Mouse (Mus musculus) brain, embryonic 18.5 days (tissue): ENCODE measurements around the gene Mad1l1.
A peak's percentile ranks its signal among the peaks of the same experiment; 100 is the strongest.

Source experiments
- DNase-seq: peaks from one replicate; pipeline ENCODE4 v3.0.0-alpha.2; 2012; ENCODE audit warnings: low read depth, low spot score

The Mad1l1 gene

DNA sequence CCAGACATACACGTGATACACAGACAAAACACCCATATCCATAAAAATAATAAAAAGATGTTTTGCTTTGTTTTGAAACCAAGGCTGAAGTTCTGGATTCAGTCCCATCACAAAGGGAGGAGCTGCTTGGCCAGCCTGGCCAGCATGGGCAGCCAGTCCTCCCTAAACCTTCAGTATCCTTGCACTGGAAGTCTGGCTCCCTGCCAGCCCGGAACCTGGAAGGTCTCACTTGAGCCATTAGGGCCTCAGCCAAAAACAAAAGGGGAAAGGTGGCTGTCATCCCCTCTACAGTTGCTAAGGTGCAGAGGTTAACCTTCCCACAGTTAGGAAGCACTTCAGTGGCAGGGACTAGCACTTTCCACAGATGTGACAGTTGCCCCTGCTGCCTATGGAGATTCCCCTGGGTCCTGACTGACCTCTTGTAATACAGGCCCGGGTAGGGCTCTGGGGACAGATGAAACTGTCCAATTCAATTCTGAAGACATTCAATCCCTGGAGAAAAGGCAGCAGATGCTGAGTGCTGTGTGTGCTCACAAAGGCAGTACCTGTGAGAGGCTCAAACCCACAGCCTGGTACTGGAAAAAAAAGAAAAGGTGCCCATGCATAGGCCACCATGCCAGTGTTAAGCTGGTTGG lies 100.2 kb downstream of the Mad1l1 start:
- DNase-seq: no peak

DNA sequence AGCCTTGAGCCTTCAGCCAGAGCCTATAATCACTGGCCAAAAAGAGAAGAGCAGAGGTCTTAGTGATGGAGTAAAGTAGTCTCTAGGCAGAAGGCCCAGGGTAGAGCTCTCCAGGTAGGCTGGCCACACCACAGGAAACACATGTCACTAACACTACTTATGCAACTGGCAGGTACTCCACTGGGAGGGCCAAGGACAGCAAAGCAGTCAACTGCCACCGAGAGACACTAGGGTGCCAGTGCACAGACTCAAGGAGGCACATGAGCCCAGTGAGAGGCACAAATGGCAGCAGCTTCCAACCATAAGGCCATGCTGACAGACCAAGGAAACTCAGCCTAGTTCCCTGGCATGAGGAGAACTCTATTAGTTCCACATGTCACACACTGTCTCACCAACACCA lies 102.1 kb downstream of the Mad1l1 start:
- DNase-seq: no peak

DNA sequence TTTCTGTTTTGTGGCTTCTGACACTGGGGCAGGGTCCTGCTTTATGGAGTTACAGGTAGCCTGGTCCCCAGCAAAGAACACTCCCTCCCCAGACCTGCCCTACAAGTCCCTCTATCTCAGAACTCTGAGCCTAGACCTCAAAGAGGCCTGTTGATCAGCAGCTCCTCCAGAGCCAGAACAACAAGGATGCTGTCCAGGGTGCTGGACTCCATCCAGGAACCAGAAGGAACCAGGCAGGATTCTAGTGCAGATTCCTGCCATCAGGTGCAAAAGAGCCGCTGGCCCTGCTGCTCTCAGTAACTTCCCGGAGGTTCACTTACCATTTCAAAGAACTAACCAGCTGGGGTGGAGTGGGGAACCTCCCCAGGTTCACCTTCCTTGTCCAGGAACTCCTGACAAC lies 103.5 kb downstream of the Mad1l1 start:
- DNase-seq: no peak

GRCm38 (mm10) chr5:140217083-140217482 lies 104.3 kb downstream of the Mad1l1 start:
- no peak for DNase-seq

DNA sequence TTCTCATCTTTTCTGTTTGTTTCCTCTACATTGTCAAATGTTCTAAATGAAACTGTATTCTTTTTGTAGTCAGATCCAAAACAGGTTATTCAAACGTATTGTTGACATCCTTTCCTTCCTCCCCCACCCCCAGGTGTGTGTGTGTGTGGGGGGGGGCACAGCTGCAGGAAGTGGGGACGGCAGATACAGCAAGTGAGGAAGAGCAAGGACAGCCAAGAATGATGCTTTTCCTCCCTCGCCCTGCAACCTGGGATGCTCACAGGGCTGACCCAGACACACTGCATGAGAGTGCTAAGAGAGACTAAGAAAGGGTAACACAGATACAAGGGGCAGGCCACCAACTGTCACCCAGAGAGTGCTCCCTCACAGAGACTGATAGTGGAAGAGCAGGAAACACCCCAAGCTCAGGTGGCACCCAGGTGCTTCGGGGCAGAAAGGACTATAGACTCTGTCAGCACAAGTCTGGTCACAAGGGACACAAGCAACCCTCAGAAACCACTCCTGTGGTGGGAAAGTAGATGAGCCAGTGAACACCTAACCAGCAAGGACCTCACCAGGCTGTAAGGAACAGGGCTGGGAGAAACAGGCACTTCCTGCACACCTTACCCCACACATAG lies 105.8 kb downstream of the Mad1l1 start:
- no peak for DNase-seq

DNA sequence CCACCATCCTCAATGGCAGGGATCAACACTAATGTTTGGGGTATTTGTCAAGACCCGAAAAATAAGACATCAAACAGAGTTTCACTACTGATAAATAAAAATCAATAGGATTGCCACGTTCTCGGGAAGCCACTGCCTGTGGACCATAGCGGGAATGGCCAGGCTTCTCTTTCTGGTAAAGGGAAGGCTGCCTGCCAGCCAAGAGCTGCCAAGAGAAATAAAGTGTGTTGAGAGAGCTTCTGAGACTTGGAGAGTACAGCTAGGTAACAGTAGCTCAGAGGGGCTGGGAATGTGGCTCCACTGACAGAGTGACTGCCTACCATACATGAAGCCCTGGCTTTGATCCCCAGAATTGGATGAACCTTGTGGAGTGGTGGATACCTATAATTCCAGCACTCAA lies 108.4 kb downstream of the Mad1l1 start:
- DNase-seq: no peak

DNA sequence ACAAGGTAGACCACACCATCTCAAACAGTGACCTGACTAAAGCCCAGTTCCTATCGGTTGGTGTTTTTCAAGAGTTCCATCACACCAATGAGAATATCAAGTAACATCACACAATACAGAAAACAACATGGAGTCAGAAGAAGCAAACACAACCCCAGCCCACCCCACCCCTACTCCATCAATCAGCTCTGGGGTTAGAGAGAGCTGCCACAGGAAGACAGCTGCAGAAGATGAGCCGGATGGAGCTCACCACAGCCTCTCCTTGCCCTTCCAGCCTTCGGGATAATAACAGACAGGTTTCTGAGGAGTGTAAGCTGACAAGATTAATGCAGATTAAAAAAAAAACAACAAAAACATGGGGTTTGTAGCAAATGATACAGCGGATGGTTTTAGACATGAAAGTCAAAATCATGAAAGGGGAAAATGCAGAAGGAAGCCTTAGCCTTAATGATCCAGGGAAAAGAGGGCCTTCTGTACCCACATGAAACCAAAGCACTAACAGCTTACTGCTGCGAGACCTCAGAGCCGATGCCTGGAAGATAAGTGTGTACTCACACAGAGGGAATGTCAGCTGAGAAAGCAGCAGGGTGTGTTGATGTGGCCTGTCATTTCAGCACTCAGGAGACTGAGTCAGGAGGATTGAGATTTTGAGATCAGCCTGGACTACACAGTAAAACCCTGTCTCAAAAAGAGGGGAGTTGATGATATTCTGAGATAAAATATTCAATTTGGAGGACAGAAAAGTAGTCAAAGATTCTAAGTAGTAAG lies 110.8 kb downstream of the Mad1l1 start:
- no peak for DNase-seq

DNA sequence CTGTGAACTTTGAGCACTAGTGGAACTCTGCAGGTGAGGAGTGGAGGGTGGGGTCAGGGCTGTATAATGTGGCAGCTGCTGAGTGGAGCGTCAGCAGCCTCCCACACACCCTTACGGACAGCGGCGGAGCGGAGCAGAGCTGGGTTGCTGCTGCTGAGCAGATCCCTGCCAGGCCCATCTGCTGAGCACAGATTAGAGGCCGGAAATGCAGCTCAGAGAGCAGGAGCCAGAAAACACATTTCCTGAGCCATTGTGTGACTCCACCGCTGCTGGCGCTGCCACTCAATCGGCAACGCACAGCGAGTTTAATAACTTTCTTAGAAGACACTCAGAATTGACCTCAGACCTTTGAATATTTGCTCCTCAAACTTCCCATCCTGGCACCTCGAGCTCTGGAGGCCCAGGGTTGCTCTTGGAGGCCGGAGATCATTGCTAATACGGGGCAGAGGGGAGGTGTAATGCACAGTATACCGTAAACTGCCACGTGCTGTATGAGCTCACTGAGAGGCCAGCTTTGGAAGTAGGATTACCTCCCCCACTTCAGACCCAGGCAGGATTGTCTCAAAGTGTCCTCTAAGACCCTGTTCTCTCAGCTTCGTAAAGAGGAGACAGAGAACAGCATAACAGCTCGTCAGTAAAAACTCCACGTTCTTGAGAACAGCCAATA lies 112.5 kb downstream of the Mad1l1 start:
- DNase-seq: no peak

- DNase-seq: no peak
These were observed 114.3 kb downstream of the Mad1l1 start for GRCm38 (mm10) chr5:140206726-140207703.

DNA sequence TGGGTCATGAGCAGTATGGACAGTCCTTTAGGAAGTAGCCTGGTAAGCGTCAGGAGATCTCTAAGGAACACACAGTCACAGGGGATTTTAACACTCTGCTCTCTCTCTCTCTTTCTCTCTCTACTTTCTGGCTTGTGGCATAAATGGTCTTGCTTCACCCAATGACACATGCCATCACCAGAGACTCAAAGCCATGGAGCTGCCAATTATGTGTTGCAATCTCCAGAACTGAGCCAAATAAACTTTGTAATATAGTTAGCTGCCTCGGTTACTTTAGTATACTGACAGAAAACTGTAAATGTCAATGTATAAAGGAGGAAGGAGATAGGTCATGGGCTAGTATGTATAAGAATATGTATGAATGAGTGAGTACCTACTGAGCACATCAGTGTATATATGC lies 115.4 kb downstream of the Mad1l1 start:
- no peak for DNase-seq

DNA sequence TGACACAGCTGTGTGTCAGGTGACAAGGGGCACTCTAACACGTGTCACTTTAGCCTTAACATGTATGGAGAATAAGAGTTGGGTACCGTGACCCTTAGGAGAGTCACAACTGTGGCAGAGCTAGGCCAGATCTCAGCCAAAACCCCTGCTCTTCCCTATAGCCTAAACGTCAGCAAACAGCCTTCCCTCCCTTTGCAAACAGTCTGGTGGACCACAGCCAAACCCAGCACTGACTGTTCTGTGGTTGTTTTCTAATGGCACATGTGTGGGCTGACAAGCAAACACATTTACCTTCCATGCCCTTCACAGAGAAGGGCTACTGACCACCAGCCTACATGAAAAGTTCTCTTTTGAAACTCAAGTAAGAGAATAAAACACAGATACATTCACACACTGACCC lies 116.9 kb downstream of the Mad1l1 start:
- no peak for DNase-seq

DNA sequence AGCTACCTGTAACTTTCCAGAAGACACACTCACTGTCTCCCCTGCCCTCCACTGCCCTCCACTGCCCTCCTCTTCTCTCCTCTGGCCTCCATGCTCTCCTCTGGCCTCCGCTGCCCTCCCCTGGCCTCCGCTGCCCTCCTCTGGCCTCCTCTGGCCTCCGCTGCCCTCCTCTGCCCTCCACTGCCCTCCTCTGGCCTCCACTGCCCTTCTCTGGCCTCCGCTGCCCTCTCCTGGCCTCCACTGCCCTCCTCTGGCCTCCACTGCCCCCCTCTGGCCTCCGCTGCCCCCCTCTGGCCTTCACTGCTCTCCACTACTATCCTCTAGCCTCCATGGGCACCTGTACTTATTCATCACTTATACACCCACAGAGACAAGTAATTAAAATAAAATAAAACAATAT lies 117.3 kb downstream of the Mad1l1 start:
- no peak for DNase-seq

- no peak for DNase-seq
These were observed 118.9 kb downstream of the Mad1l1 start for GRCm38 (mm10) chr5:140202451-140202850.

GRCm38 (mm10) chr5:140201566-140201965 lies 119.8 kb downstream of the Mad1l1 start:
- DNase-seq: no peak

- no peak for DNase-seq
These were observed 120.2 kb downstream of the Mad1l1 start for GRCm38 (mm10) chr5:140201109-140201508.

DNA sequence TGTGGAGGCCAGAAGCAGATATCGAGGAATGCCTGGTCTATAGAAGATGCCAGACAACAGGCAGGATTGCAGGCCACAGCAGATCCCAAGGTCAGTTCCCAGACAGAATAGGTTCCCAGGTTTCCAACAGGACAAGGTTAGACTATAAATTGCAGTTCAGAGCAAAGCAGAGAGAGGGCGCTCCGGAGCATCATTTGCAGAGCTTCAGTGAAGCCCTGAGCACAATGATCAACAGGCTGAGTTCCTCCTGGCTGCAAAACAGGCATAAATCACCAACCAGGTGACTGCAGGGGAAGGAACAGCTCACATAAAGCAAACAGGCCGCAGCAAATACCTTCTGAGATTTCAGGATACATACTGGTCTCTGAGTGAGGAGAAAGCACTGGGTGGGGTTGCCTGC lies 123.6 kb downstream of the Mad1l1 start:
- no peak for DNase-seq

DNA sequence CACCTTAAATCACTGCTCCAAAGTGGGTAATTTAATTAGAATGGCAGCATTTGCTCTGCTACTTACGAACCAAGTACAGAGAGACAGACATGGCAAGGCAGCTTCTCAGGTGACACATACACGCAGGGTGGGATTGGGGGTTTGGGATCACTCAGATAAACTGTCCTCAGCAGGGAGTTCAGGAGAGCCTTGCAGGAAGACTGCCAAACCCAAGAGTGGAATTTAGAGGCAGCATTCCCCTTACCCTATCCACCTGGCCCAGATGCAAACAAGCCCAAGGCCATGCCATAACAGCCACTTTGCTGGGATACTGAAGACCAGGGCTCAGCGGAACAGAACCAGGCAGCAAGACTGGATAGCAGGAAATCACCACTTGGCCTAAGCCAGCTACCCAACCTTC lies 124.9 kb downstream of the Mad1l1 start:
- no peak for DNase-seq

DNA sequence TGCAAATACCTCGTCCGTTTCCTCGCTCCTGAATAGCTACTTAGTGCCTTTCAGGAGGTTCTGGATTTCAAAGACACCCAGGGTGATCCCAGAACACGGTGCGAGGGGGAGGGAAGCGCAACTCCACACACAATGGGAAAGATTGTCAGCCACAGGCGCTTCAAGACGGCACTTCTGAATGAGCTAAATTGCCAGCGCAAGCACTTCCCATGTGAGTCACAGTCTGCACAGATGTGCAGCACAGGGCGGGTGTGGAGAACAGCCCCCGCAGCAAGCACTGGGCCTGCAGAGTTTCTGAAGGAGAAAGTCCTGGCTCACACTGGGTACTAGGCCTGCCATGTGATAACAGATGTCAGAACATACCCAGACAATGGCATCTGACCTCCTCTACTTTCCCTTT lies 127.2 kb downstream of the Mad1l1 start:
- DNase-seq: peak; percentile 47

GRCm38 (mm10) chr5:140191539-140191938 lies 129.8 kb downstream of the Mad1l1 start:
- DNase-seq: no peak

GRCm38 (mm10) chr5:140186351-140186750 lies 135.0 kb downstream of the Mad1l1 start:
- no peak for DNase-seq

DNA sequence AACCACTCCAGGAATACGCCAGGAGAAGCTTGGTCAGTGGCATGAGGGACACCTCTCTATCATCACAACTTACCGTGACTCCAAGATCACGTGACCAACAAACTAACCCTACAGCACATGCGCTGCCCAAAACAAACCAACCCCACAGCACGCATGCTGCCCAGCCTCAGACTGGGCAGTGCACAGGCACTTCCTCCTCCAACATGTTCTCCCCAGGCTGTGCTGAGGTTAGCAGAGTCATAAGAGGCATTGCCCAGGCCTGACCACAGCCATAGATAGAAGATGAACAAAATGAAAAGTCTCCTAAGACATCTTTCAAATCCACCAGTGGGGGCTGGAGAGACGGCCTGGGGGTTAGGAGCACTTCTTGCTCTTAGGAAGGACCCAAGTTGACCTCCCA lies 135.6 kb downstream of the Mad1l1 start:
- DNase-seq: no peak
